Mouse (Mus musculus) bone marrow macrophage, adult 2 months (primary cell): Measurements from ENCODE around the gene Pard3. TPM values are rescaled to one million over a fixed set of nuclear protein-coding genes. Genes with fewer than 3 reads are reported as not detected.

ENCODE experiments used
- H3K27ac ChIP-seq: 2 replicates; pipeline ENCODE4 v1.5.1; 2012; ENCODE audit warnings: low read depth, low read length; ENCODE audit not compliant: insufficient read depth
- H3K4me1 ChIP-seq: 2 replicates; pipeline ENCODE4 v1.6.1; 2012; ENCODE audit warnings: low read length; ENCODE audit not compliant: control insufficient read depth, insufficient read depth
- H3K4me3 ChIP-seq: 2 replicates; pipeline ENCODE4 v1.5.1; 2012; ENCODE audit warnings: mild to moderate bottlenecking, low read length, moderate library complexity; ENCODE audit not compliant: insufficient read depth
- CTCF ChIP-seq: IDR thresholded peaks from 2 replicates; pipeline ENCODE4 v1.5.1; 2012; ENCODE audit warnings: low read depth, mild to moderate bottlenecking, low read length, moderate library complexity
- POLR2A ChIP-seq: IDR thresholded peaks from 2 replicates; pipeline ENCODE4 v1.6.1; 2012; ENCODE audit warnings: mild to moderate bottlenecking, low read depth, low read length, borderline replicate concordance
- polyA plus RNA-seq: library from polyadenylated mRNA; stranded (reverse); fragments of >200 nt; gene quantifications from 2 replicates; pipeline ENCODE4 v1.2.4, GENCODE M21; 2012; ENCODE audit not compliant: missing spikeins, insufficient read depth, insufficient read length

Pard3 gene
- polyA plus RNA-seq, 1 experiment: 0.11 TPM

DNA sequence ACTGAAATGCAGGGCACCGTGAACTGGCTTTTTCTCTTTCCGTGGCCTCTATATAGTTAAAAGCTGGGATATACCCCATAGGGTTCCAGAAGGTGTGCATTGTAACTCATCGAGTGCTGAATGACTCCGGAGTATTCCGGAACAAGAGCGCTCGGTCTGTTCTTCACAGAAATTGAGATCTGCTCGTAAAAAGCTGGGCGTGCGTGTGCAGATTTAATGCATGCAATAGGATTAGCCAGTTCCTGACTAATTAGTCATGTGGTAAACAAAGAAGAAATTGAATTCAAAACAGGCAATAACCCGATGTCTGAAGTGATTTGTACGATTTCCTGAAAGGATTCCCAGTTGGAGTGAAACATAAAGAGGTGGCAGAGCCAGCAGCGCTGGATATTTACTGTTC lies 489.1 kb downstream of the Pard3 start:
- Histone ChIP-seq H3K27ac (no peak overlapping the region), H3K4me3 (no peak overlapping the region), H3K4me1 (no peaks in the 10 kb centered on the region)
- TF ChIP-seq POLR2A (no peak), CTCF (no peak)

DNA sequence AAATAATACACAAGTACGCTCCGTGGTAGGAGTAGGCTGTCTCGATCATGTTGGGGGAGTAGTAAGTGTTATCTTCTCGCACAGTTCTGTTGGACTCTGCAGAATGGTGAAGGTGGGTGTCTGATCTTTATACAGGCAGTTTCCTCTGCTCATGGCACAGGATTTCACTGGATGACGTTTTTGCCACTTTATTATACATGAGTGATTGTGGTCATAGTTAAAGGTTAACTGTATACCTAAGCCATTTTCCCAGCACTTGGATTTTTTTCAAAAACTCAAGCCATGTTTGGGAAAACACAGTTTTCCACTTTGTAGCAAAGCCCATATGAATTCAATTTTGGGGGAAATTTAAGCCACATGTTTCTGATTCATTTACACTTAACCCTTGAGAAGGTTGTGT lies 489.9 kb downstream of the Pard3 start:
- Histone ChIP-seq H3K4me3 (no peak overlapping the region), H3K4me1 (no peaks in the 10 kb centered on the region), H3K27ac (no peak overlapping the region)
- TF ChIP-seq CTCF: no peak
- TF ChIP-seq POLR2A: no peak

DNA sequence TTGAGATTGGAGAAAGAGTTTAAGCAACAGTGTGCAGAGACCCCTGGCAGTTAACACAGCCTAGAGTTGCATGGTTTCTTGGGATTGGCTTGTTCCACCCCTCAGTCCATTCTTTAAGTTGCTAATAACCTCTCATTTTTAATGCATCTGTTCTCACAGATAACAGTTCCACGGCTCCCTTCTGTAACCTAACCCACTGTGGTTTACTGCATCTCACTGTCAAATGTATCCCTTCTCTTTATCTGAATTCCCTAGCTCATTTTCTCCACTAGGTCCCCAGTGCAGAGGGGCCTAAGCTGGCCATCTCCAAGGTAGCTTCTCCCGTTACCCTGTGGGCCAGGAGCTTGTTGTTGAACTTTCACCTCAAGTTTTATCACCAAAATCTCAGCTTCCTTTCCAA lies 492.1 kb downstream of the Pard3 start:
- TF ChIP-seq CTCF (no peak), POLR2A (no peak)
- no peaks in the 10 kb centered on the region for H3K4me1 ChIP-seq
- H3K4me3 ChIP-seq: no peak overlapping the region
- H3K27ac ChIP-seq: no peak overlapping the region

DNA sequence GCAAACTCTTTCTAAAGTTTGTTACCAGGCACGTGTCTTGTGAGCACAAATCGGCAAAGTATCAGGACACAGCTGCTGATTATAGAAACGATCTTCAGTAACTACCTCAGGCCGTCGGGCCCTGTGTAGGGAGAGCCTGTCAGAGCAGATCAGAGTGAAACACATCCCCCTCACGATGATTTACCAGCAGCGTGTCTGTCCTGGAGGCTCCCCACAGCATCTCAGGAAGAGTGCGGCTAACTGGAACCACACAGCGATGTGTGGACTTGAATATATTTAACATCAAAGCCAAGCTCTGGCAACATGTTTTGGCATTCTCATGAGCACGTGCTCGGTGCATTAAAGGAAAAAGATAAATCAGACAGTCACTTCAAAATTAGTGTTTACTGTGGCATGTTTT lies 493.3 kb downstream of the Pard3 start:
- no peak for TF ChIP-seq POLR2A
- Histone ChIP-seq H3K27ac (no peak overlapping the region), H3K4me1 (no peaks in the 10 kb centered on the region), H3K4me3 (no peak overlapping the region)

DNA sequence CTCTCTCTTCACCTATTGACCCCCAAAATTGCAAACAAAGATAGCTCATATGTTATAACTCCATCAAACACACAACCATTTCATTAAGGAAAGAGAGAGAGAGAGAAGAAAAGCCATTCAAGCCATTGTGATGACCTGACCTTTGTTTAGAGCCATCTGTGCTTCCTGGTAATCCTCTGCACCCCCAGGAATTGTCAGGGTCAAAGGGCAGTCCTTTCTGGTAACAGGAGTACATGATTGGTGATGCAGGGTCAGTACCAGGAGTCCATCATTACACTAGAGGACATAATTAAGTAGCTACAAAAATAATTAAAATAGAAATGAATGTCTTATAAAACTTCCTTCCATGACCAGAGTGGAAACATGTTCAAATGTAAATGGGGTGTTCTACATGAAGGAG lies 493.9 kb downstream of the Pard3 start:
- no peak overlapping the region for H3K27ac ChIP-seq
- no peak overlapping the region for H3K4me3 ChIP-seq
- no peaks in the 10 kb centered on the region for H3K4me1 ChIP-seq
- TF ChIP-seq CTCF (no peak), POLR2A (no peak)

DNA sequence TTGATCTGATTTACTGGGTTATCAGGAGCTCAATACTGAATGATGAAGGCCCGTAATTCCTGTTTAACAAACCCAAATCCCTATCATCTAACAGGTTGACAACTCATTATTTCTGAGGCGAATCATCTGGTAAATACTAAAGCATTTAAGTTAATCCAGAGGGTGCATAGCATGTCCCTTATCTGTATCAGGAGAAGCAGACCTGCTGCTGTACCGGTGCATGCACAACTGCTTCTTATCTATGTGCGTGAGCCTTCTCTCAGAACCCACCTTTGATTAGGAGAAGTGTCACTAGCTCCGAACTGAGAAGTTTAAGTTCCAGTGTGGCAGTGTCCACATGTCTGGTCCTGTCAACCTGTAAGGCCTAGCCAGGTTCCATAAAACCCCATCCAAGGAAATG lies 499.9 kb downstream of the Pard3 start:
- H3K27ac ChIP-seq: no peak overlapping the region

DNA sequence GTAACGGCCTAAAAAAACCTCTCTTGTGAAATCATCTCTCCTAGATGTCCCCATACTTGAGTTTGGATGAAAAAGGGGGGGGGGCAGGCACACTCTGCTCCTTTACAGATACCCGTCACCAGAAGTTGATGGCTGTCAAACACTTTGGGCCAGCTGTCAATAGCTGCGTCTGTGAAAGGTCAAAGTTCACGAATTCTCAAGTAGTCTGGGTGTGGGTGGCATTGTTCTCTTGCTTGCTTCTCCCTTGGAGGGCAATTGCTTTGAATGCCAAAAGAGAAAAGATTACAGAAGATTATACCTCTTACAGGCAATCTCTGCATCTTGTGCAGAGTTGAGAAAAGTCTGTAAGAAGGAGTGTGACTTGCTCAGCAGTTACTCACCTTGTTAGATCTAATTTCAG lies 500.7 kb downstream of the Pard3 start:
- Histone ChIP-seq H3K4me3 (no peak overlapping the region), H3K27ac (no peak overlapping the region), H3K4me1 (no peaks in the 10 kb centered on the region)
- TF ChIP-seq CTCF: no peak
- TF ChIP-seq POLR2A: no peak

More for the DNA sequence above, 499.9 kb downstream of the Pard3 start:
- no peak overlapping the region for H3K4me3 ChIP-seq
- TF ChIP-seq POLR2A (no peak), CTCF (no peak)
- no peaks in the 10 kb centered on the region for H3K4me1 ChIP-seq

DNA sequence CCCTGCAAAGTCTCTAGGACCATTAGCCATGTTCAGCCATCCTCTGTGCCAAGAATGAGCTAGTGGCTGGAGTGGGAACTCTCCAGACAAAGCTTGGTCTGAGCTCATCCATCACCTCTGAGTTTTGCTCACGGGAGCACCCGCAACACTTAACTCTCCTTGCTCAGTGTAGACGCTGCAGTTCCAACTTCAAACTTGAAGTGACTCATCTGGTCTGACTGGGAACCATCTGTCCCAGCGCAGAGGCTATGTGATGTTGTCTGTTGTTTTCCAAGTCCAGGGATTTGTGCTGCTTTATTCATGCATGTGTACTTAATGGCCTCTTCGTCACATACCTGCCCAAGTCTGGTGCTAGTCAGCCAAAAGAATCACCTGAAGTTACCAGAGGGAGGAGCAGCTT lies 505.5 kb downstream of the Pard3 start:
- Histone ChIP-seq H3K4me1 (no peaks in the 10 kb centered on the region), H3K27ac (no peak overlapping the region), H3K4me3 (no peak overlapping the region)
- TF ChIP-seq CTCF (no peak), POLR2A (no peak)

DNA sequence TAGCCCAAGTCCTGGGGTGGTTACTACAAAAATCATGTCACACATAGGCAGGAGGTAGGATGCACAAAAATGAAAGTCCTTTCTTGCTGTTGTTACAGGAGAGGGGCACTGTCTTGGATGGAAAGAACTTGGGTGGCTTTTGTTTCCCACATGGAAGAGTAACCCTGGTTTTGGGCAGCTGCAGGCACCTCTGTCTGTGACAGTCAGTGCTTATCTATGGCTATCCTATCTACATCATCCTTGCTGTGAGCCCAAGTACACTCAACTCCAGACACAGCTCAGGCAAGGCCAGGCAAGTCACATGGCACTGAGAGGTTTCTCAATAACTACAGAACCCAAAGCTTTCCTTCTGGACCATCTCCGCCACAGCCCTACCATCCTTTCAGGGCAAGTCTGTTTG lies 506.8 kb downstream of the Pard3 start:
- Histone ChIP-seq H3K4me3 (no peak overlapping the region), H3K27ac (no peak overlapping the region), H3K4me1 (no peaks in the 10 kb centered on the region)
- no peak for TF ChIP-seq CTCF
- no peak for TF ChIP-seq POLR2A

DNA sequence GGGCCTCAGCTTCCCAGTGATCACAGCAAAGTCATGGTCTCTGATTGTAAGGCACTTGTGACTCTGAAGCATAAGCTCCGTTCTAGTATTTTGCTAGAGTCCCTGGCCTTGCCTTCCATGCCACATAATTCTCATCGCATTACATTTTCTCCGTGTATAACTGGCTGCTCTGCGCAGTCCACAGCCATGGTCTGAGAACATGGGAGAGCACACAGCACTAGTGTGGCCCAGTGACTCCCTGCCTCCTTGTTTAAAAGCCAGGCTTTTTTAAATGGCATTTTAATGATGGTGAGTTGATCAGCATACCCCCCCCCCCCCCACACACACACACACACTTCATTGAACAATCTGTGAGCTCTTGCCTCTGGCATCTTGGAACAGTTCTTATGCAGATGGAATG lies 508.8 kb downstream of the Pard3 start:
- H3K27ac ChIP-seq: no peak overlapping the region
- no peak overlapping the region for H3K4me3 ChIP-seq
- TF ChIP-seq POLR2A (no peak), CTCF (no peak)
- no peaks in the 10 kb centered on the region for H3K4me1 ChIP-seq

DNA sequence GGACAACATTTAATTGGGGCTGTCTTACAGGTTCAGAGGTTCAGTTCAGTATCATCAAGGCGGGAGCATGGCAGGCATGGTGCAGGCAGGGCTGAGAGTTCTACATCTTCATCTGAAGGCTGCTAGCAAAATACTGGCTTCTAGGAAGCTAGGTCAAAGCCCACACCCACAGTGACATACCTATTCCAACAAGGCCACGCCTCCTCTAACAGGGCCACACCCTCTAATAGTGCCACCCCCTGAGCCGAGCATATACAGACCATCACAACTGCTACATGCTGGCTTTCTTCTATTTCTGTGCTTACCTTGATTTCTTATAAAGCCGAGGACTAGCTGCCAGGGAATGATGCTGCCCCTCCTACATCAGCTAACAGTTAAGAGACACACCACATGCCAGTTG lies 513.0 kb downstream of the Pard3 start:
- no peak overlapping the region for H3K27ac ChIP-seq
- TF ChIP-seq CTCF (no peak), POLR2A (no peak)
- no peak overlapping the region for H3K4me3 ChIP-seq
- H3K4me1 ChIP-seq: no peaks in the 10 kb centered on the region
